9 mouse cellular contexts compared by ENCODE assay signal in genomic region chr15:103513621-103514031, GRCm38 (mm10). TPM values are rescaled to one million over a fixed set of nuclear protein-coding genes. Genes with fewer than 3 reads are reported as not detected.
DNase-seq lines count a peak whose midpoint lies in the region; ATAC-seq lines count a peak whose summit lies in the region.
"Had no signal": no experiment of that assay in that cellular context is flagged by ENCODE, and none has a peak within 500 bp of the region (broad histone marks: within the 10 kb centered on the region; RNA-seq: fewer than 3 reads in every experiment).

No protein-coding gene starts in this region.

- no peak overlapping the region for H3K27ac ChIP-seq in kidney, embryonic 15.5 days
- H3K27ac ChIP-seq in hindbrain, embryonic 15.5 days (replicated peaks), result peak overlapping the region; percentile 78
- H3K27ac ChIP-seq in midbrain, embryonic 15.5 days, result peak overlapping the region; percentile 81
- H3K27ac ChIP-seq: liver, embryonic 14.5 days had no signal

- peak overlapping the region; percentile 42 for H3K4me3 ChIP-seq in kidney, embryonic 15.5 days (replicated peaks)
- peak overlapping the region; percentile 33; the same call in 1 of the 2 replicates for H3K4me3 ChIP-seq in hindbrain, embryonic 15.5 days
- H3K4me3 ChIP-seq in midbrain, embryonic 15.5 days, result peak overlapping the region; percentile 38; the same call in 1 of the 2 replicates

- 8% methylated on average over 7 of the region's 7 CpGs for WGBS in kidney, embryonic 15.5 days
- WGBS in hindbrain, embryonic 15.5 days, result 5% methylated on average over 7 of the region's 7 CpGs
- 5% methylated on average over 7 of the region's 7 CpGs for WGBS in midbrain, embryonic 15.5 days

- no peaks in the 10 kb centered on the region for H3K9me3 ChIP-seq in kidney, embryonic 15.5 days (replicated peaks)
- no peaks in the 10 kb centered on the region for H3K9me3 ChIP-seq in hindbrain, embryonic 15.5 days
- no peaks in the 10 kb centered on the region for H3K9me3 ChIP-seq in midbrain, embryonic 15.5 days

- peak; percentile 38; the same call in 1 of the 2 replicates for ATAC-seq in kidney, embryonic 15.5 days (replicated peaks; ENCODE audit: low FRiP score)
- peak; percentile 36 for ATAC-seq in hindbrain, embryonic 15.5 days (ENCODE audit: low FRiP score, low read depth)
- peak; percentile 51 for ATAC-seq in midbrain, embryonic 15.5 days (replicated peaks)
- ATAC-seq in CD4-positive, CD25-positive, alpha-beta regulatory T cell, adult 4 months, result no peak

- peak overlapping the region; percentile 67 for H3K4me2 ChIP-seq in kidney, embryonic 15.5 days
- peak overlapping the region; percentile 55 for H3K4me2 ChIP-seq in hindbrain, embryonic 15.5 days
- H3K4me2 ChIP-seq in midbrain, embryonic 15.5 days, result peak overlapping the region; percentile 55

- H3K4me1 ChIP-seq in kidney, embryonic 15.5 days, result peaks cover 18% of the 10 kb centered on the region
- peaks cover 71% of the 10 kb centered on the region for H3K4me1 ChIP-seq in hindbrain, embryonic 15.5 days (replicated peaks)
- peaks cover 62% of the 10 kb centered on the region for H3K4me1 ChIP-seq in midbrain, embryonic 15.5 days

- no peak for DNase-seq in kidney, postnatal 36 days
- peak; percentile 57 to 60 for DNase-seq in cerebellum, postnatal 14 days
- DNase-seq in urinary bladder, adult 2 months (ENCODE audit: low spot score), result no peak
- no peak for DNase-seq in c-Kit-positive CD71-positive TER-119-positive erythroid progenitor cells, embryonic 14.5 days (ENCODE audit: low spot score)

- H3K9ac ChIP-seq in kidney, embryonic 15.5 days, result no peak overlapping the region
- peak overlapping the region; percentile 11; the same call in 1 of the 2 replicates for H3K9ac ChIP-seq in hindbrain, embryonic 15.5 days
- H3K9ac ChIP-seq in midbrain, embryonic 15.5 days, result no peak overlapping the region
- H3K9ac ChIP-seq: liver, embryonic 14.5 days had no signal

- no peaks in the 10 kb centered on the region for H3K36me3 ChIP-seq in kidney, embryonic 15.5 days
- H3K36me3 ChIP-seq in hindbrain, embryonic 15.5 days, result no peaks in the 10 kb centered on the region
- H3K36me3 ChIP-seq in midbrain, embryonic 15.5 days (replicated peaks), result no peaks in the 10 kb centered on the region

- peaks cover 7% of the 10 kb centered on the region; the same call in 1 of the 2 replicates for H3K27me3 ChIP-seq in kidney, embryonic 15.5 days
- H3K27me3 ChIP-seq in hindbrain, embryonic 15.5 days, result no peaks in the 10 kb centered on the region
- no peaks in the 10 kb centered on the region for H3K27me3 ChIP-seq in midbrain, embryonic 15.5 days (replicated peaks)

RNA-seq across cellular contexts. Expression of gene Pde1b, which starts 10.8 kb away (rescaled TPM):
- 4.3 and 4.8 TPM in 2 replicates for polyA plus RNA-seq in kidney, embryonic 15.5 days (2015; fragmentation: Nextera tagmentation; extraction: Ambion mirVana)
- polyA plus RNA-seq in hindbrain, embryonic 15.5 days (2015; fragmentation: Nextera tagmentation; extraction: Ambion mirVana), result 79.4 and 94.9 TPM in 2 replicates
- polyA plus RNA-seq in midbrain, embryonic 15.5 days (2015; fragmentation: Nextera tagmentation; extraction: Ambion mirVana), result 87.2 and 87.4 TPM in 2 replicates
- polyA plus RNA-seq in urinary bladder, adult 2 months (2012; rRNA removed), result 12.9 TPM in 2 replicates
- 1 to 10 TPM; 2.6 to 3.8 TPM for polyA plus RNA-seq in CD4-positive, CD25-positive, alpha-beta regulatory T cell, adult 4 months (2017; shearing (Covaris generic))

RNA-seq across cellular contexts. Expression of gene Ppp1r1a, which starts 24.2 kb away (rescaled TPM):
- polyA plus RNA-seq in kidney, embryonic 15.5 days (2015; fragmentation: Nextera tagmentation; extraction: Ambion mirVana), result 18.9 and 21.5 TPM in 2 replicates
- 138 and 148 TPM in 2 replicates for polyA plus RNA-seq in hindbrain, embryonic 15.5 days (2015; fragmentation: Nextera tagmentation; extraction: Ambion mirVana)
- 135 and 139 TPM in 2 replicates for polyA plus RNA-seq in midbrain, embryonic 15.5 days (2015; fragmentation: Nextera tagmentation; extraction: Ambion mirVana)
- 14.6 and 16.4 TPM in 2 replicates for polyA plus RNA-seq in urinary bladder, adult 2 months (2012; rRNA removed)
- not detected for polyA plus RNA-seq in CD4-positive, CD25-positive, alpha-beta regulatory T cell, adult 4 months (2017; shearing (Covaris generic))

RNA-seq across cellular contexts. Expression of gene Glycam1, which starts 51.3 kb away (rescaled TPM):
- not detected in 2 replicates for polyA plus RNA-seq in kidney, embryonic 15.5 days (2015; fragmentation: Nextera tagmentation; extraction: Ambion mirVana)
- not detected in 2 replicates for polyA plus RNA-seq in hindbrain, embryonic 15.5 days (2015; fragmentation: Nextera tagmentation; extraction: Ambion mirVana)
- not detected in 2 replicates for polyA plus RNA-seq in midbrain, embryonic 15.5 days (2015; fragmentation: Nextera tagmentation; extraction: Ambion mirVana)
- not detected in 2 replicates for polyA plus RNA-seq in urinary bladder, adult 2 months (2012; rRNA removed)
- polyA plus RNA-seq in CD4-positive, CD25-positive, alpha-beta regulatory T cell, adult 4 months (2017; shearing (Covaris generic)), result not detected
- polyA plus RNA-seq: liver, embryonic 14.5 days had no signal

Comparison
In these comparisons a context has a peak if more than half of its experiments do, and no peak if none do; other contexts are left out.
1. DNase-seq: peak in cerebellum, postnatal 14 days (2 of 2); none in kidney, postnatal 36 days (0 of 2), urinary bladder, adult 2 months (single experiment) and c-Kit-positive CD71-positive TER-119-positive erythroid progenitor cells, embryonic 14.5 days (single experiment).
2. RNA of gene Ppp1r1a, which starts 24.2 kb away (polyA plus RNA-seq): 138 to 148 TPM in hindbrain, embryonic 15.5 days, 135 to 139 TPM in midbrain, embryonic 15.5 days, 18.9 to 21.5 TPM in kidney, embryonic 15.5 days and 14.6 to 16.4 TPM in urinary bladder, adult 2 months; not detected in CD4-positive, CD25-positive, alpha-beta regulatory T cell, adult 4 months; every median in the first group is over 10 times any median in the second.
3. Peak in every context shown above with its lines, with median percentiles within 50 percentile points of each other: H3K4me2 ChIP-seq and H3K4me3 ChIP-seq.